Mouse (Mus musculus) cerebellum, adult 8-10 months (tissue): ENCODE measurements at regions not wholly inside any gene's neighbourhood (a gene's known extent, or its start where the extent isn't known, plus 50 kb on each side); places are given as distances from the start of the nearest gene placed in this dataset.

ENCODE experiments used
- DNase-seq: peaks from one replicate; pipeline ENCODE4 v3.0.0; 2022

DNA sequence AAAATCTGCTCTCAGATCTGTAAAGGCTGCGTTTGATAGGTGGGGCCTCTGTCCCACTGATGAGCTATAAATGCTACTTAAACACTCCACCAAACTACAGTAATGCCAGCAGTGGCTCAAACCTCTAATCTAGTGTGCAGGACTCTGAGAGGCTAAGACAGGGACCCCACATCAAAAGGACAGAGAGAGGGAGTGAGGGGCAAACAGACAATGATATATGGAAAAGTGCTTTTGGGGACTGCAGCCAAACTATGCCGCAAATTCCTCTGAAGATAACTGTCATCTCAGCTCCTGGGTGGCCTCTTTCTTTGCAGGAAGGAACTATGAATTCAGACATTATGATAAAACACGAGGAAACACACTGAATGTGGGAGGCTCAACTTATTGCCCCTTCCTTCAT lies 138.9 kb upstream of the Ddit4l start:
- no peak for DNase-seq

DNA sequence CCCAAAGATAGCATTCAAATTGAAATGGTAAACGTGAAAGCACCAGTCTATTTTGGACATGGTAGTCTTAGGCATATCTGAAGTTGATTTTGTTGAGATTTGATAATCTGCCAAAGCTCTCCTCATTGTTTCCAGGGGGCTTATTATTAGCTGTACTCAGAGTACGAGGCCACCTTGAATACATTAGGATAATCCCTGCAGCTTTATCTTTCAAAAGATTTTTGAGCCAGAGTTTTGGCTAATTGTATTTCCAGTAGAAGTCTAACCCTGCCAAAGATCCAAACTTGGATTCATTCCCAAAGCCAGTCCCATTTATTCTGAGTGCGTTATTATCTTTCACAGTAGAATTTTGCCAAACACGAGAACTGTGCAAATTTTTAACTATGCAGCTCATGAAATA lies 138.4 kb upstream of the Ddit4l start:
- no peak for DNase-seq

DNA sequence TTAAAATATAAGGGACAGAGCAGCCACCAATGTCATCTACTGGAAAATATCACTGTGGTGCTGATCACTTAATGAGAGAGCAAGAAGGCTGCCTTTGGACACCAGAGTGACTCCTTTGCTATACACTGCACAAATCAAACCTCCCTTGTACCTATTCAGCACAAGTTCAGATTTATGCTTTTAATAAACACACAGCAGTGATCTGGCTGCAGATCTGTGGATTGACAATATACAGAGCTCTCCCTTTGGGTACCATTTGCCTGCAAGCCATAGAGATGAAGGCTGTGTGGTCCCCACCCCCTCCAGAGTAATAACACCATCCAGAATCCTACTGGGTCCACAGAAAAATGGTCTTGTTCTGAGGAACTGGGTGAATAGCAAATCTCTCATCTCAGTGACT lies 131.8 kb upstream of the Ddit4l start:
- no peak for DNase-seq

DNA sequence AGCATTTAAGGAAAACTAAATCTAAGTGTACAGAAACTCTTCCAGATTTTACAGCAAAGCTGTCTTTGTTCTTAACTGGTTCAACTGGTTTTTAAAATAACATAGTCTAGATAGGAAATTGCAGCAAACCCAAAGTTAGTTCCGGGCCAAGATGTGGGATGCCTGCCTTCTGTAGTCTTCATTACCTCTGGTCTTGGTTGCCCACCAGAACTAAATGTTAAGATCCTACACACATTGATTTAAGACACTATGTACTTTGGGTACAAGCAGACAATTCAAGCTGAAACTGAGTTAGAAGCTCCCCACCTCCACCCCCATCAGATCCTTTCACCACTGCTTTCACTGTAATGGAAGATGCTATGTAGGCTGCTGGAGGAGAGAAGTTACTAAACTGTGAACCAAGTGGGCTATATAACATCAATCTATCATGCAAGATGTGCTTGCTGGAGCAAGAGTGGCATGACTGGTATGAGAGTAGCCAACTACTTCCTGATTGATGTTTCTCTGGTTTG lies 129.8 kb upstream of the Ddit4l start:
- DNase-seq: no peak

DNA sequence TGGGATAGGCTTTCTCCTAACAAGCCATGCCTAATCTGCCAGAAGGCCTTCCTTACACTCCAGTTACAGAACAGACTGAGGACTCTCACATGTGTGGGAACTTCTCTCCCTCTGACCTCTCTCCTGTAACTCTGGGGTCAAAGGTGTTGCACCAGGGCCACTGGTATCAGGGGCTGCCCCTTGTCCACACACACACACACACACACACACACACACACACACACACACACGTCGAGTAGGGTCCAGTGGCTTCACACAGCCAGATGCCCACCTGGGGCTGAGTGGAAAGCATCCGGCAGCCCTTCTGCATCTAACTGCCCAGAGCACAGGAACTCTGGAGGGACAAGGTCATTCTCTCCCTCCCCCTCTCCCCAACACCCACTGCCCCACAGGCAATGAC lies 123.1 kb upstream of the Ddit4l start:
- DNase-seq: no peak

DNA sequence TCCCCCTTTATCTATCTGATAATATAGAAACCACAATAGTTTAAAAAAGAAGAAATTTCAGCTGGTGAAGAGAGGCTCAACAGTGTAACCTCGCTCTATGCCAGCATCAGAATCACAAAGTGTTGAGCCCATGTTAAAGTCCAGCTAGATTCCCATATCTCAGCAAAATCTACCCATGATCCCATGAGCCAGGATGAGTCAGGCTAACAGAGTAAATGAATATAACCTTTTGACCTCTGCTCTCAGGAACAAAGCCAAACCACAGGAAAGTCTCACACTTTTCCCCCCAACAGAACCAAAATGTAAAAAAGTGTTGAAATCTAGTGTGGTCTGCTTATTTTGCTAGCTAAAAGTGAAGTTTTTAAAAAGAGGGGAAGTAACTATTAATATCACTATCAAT lies 110.1 kb upstream of the Ddit4l start:
- DNase-seq: no peak

DNA sequence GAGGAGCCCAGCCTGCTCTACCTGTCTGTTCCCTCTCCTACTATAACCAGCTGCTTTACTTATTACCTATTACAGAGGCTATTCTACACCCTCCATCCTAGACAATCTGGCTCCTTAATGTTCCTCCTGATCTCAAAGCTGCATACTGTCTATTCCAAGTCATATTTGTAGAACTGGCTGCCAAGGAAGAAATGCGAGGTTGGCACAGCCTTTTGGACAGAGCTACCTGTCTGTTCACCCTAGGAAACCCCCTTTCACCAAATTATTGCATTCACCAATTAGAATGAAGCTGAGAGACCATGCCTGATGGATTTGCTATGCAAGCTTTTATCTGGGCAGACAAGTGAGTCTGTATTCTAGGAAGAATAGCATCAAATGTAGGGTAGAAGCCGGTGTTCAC lies 109.0 kb upstream of the Ddit4l start:
- DNase-seq: peak; percentile 19

DNA sequence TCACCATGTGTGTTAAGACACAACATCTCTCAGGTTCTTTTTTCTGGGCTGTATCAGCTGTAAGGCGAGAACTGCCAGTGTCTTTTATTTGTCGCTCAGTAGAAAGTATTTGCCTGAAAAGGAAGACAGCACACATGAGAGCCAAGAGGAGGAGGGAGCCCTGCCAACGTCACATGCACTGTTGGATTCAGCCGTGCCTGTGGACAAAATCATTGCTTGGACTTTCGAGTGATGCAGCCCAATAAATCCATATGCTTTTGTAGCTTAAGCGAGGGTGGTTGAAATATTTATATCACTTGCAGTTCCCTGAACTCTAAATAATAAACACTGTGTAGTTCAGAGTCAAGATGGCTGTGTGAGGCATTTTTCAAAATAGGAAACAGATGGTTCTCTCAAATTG lies 108.4 kb upstream of the Ddit4l start:
- peak; percentile 65 for DNase-seq

DNA sequence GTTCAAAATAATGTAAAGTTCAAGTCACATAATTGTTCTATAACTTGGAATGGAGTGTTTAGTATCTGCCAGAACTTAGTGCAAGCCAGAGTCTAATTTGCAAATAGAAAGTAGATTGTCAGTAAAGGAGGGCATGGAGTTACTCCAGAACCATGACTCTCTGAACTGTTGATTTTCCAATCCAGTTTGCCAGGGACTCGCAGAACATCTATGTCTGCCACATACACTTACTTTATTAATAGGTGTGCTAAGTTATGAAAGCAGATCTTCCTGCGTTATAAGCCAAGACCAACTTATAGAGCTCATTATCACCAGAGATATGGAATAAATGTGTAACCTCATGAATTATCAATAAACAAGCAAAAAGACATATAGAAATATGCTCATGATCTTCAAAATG lies 107.2 kb upstream of the Ddit4l start:
- DNase-seq: no peak

DNA sequence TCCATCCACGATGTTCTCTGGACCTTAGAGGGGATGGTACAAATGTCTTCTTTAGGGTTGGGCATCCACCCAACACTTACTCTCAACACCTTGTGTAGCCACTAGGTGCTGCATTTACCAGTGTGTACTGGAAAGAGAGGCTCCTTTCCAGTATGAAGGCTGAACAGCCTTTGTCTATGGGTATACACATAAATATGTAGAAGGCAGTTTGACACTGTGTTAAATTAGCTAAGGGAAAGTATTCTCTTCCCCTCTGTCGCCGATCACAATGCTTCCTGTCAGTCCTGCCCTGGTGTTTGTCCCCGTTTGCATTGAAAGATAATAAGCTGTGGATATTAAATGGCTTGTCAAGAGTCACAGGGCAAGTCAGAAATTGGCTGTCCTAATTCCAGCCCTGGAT lies 104.0 kb upstream of the Ddit4l start:
- no peak for DNase-seq

DNA sequence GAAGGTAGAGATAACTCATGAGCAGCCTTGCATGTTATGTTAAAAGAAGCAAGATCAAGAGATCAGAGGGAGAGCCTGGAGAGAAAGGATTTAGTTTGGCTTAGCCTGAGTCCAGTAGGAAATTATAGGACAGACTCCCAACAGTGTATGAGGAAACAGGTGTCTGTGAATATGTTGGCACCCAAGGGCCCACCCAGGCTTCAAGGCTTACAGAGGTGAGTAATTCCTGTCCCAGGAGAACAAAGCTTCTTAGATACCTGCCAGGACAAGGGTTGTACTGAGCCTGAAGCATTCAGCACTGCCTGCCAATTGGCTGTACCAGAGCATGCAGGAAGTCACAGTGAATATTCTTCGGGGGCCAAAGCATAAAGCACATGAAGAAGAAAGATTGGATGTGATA lies 101.2 kb upstream of the Ddit4l start:
- no peak for DNase-seq

DNA sequence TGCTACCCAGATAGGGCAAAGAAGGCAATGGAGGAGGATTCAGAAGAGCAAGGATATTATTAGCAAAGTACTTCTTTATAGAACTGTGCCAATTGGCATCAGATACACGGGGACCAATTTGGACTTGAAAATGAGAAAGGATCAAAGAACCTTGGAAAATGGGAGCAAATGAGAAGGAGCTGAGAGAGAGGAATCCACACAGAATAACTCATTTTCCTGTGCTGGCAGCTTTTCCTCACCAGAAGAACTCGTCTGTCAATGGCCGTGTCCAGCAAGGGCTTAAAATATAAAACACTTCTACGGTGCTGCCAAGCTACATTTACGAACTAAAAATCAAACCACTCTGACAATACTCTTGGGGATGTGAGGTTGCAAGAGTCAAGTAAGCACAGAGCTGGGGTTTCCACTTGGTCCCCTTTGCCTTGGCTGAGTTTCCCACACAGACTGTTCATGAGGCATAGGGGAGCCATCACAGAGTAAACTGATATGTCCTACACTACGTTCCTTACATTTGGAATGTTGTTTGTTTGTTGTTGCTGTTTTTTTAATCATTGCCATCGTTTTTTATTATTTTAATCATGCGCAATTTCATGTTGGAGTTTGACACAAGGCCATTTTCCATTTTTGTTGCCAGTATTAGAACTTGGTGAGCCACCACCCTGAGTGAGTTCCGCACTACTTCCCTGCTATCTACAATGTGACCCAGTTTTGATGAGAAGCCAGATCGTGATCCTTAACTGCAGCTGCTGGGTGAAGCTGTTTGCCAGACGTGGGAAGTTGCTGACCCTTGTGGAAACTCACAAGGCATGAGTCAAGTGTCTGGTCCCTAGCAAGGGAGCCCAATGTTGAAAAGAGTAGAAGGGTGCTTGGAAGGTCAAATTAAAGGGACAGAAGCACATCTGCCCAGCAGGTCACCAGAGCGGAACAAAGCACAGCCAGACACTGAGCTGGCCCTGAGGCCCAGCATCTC lies 95.5 kb upstream of the Ddit4l start:
- DNase-seq: no peak

DNA sequence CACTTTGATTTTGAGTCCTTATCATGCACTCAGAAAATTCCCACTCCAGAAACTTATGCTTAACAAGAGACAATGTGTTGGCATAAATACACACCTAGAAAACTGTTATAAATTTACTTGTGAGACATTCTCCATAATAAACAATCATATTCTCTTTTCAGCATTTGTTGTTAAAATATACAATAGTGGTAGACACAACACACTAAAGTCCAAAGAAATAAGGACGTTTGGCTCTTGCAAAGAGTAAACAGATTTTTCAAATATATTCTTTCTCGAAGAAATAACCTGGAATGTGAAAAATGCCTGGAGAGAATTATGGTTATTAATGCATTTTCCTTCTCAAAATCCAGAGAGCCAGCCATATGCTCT lies 91.8 kb upstream of the Ddit4l start:
- DNase-seq: no peak

DNA sequence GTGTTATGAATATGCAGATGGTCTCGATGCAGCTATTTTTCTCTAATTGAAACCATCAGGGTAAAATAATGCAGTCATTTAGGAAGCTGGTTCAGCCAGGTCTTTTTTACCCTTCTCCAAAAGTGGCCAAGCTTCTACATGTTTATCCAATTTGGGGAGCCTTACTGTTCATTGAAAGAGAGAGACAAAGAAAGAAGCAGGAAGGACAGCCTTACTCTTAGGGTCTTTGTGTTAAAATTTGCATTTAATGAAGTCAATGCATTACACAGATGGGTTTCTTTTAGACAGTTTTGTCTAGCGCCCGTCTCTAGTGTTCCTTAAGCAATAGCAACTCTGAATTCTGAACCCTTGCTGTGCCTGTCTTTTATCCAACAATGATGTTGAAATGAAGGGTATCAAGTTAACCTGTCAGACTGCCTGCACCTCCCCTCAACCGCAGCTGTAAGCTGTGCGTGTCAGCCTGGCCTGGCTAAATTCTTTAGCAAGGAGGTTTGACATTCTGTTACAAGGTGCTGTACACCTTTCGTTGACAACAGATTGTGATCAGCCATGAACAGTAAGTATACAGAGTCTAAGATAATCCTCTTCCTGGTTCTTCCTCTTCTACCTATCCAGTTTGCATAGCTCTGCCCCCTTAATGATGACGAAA lies 91.3 kb upstream of the Ddit4l start:
- DNase-seq: no peak

DNA sequence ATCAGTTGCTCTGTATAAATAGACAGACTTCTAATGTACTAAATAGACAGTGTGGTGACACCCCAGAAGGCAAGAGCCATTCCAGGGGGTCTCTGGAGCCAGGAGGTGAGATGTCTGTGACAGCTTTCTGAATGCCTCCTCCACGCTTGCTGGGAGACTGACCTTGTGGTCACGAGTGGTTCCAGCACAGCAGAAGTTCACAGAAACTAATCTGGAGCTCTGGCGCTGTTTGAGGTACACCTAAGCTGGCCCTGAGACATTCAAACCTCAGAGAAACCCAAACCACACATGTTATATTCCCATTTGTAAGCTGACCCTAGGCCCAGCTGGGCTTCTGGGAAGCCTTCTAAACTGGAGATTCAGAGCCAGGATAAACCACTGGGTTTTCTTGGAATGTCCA lies 79.7 kb upstream of the Ddit4l start:
- no peak for DNase-seq

DNA sequence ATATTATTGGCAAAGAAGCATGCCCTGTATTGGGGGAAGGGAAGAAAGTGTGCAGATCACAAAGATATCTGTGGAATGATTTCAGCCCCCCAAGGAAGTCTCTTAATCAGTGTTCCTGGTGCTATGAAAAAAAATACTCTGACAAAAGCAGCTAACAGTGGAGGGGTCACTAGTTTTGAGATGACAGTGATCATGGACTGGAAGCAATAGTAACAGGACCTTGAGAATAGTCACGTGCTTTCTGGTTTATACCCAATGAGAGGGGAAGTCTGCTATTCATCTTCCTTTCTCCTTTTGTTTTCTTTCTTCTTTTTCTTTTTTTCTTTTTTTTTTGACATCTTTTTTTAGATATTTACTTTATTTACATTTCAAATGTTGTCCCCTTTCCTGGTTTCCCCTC lies 79.1 kb upstream of the Ddit4l start:
- no peak for DNase-seq

DNA sequence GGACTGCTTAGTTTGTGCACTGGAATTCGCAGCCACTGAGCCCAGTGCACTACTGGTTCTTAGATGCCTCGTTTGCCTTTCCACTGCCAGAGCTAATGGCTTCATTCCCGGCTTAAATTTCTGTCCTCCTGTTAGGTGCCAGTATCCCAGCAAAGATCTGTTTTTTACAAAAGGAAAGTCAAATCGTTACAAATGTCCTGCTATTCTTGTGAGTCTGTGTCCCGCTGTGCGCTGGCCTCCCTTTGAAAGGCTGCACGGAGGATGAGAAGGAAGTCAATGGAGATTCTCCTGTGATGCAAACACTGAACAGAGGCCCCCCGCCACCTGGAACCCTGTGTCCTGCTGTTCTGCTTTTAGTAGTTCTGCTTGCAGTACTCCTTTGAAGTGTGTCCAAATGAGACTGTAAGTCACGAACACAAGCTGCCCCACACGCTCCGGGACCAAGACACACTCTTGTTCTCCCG lies 74.0 kb upstream of the Ddit4l start:
- DNase-seq: peak; percentile 45

DNA sequence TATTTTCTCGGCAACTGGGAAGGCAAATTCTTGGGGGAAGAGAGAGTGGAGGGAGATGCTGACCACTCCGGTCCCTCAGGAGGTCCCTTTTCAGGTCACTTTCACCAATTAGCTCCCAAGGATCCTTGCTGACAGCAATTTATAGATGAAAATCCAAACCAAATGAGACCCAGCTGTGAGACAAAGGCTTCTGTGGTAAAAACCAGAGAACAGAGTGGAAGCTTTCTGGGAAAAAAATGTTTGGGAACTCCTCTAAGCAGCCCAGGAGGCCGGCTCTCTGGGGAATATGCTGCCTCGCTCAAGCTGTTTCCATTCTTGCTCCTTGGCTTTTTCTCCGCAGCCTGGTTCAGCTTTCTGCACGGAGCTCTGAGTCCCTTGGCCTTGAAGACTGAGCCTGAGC lies 73.5 kb upstream of the Ddit4l start:
- DNase-seq: no peak

DNA sequence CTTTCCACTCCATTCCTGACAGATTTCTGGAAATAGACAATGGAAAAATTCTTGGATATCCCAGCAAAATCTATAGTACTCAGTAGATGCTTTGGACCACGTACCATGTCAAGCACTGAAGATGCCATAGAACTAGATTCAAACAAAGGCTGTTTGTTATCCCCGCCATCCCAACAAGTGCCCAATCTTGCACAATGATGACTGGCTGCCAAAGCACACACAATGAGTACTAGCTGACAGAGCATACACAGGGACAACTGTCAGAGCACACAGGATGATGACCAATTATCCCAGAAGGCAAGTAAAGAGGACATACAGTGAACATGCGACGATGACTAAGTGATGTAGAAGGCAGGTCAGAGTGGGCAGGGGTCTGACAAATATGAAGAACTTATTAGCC lies 70.7 kb upstream of the Ddit4l start:
- DNase-seq: no peak

DNA sequence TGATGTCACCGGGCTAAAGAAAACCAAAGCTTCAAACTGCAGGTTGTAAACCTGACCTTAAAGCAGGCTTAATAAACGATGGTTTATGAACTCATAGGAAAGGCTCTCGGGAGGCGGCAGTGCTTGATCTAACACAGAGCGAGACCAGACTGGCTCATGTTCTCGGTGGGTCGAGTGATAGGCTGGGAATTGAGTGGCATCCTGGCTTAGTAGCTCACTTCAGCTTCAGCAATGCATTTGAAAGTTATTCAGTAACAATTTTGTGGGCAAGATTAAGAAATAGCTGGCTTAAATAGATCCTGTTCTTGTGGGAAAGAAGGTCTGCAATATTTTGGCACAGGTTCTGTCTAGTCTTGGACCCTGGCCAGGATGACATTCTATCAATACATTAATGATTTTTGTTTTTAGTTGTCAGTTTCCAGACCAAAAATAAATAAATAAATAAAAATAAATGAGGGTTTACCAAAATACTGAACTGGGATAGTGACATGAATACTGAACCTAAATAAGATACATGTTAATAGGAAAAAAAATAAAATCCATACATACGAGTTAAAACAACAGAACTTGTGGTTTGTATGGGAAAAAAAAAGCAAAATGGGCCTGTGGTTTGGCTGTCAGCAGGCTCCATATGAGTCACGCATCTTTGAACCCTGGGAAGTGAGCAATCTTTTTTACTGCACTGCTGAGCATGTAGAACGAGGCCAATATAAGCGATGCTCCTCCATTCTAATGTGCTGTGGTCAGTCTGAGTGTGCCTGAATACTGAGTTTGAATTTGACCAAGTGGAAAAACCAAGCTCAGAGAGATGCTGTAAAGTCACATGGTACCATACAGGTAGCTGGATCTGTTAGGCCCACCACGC lies 68.7 kb upstream of the Ddit4l start:
- DNase-seq: no peak

DNA sequence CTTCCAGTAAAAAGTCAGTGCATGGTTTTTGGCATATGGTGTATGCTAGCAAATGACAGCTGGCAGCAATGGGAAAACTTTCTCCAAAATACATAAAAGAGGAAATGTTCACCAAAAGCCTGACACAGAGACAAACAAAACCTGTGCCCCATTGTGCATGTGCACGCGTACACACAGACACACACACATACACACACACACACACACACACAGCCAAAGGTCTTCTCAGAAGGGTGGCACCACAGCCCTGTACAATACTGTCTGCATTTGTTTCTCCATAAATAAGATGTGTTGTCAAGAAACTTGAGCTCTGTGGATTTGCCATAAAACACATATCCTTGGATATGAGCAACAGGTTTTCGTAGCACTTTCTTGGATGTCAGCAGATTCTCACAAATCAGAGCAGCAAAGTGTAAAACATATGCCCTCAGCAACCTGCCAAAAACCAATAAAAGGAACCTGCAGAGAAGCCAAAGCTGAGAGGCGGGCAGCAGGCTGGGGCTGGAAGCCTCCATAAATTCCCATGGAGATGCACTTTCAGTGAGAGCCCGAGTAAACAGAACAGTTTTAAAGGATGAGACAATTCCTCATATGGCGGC lies 60.5 kb upstream of the Ddit4l start:
- peak; percentile 62 for DNase-seq

DNA sequence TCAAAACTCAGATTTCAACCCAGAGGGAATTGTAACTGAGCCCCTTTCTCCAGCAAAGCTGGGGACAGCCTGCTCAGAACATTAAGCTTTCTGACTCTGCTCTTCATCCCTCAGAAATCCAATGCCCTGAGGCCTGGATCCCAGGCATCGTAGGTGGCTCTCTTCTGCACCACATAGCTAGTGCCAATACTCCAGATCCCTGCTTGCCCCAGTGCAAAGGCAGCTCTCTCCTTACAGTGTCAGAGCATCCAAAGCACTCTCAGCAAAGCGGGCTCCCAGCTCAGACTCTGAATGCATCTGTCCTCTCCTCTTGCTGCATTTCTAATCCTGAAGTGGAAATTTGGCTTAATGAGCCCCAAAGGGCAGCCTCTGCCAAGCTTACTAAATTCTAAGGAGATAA lies 59.4 kb upstream of the Ddit4l start:
- no peak for DNase-seq

DNA sequence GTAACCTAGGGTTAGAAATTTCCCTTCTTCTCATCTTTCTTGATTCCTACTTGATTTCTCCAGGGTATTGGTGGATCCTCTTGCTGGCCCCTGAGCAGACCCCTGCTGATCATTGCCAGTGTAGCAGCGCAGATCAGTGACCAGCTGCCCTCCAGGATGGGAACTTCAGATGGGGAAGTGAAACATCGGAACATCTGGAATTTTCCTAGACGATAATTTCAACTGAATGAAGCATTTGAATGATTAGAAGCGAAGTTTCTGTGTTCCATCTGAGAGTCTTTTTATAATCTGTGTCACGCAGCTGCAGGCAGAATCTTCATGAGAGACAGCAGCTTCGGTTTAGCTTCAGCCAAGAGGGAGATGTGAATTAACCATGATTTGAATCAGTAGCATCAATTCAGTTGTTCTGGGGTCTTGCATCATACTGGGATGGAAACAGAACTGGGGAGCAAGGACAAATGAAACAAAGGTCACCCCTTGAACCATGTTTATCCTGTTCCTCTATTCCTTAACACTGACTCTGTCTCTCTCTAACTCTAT lies 57.8 kb upstream of the Ddit4l start:
- no peak for DNase-seq
